25 mouse cellular contexts compared by ENCODE assay signal in the genomic region with DNA sequence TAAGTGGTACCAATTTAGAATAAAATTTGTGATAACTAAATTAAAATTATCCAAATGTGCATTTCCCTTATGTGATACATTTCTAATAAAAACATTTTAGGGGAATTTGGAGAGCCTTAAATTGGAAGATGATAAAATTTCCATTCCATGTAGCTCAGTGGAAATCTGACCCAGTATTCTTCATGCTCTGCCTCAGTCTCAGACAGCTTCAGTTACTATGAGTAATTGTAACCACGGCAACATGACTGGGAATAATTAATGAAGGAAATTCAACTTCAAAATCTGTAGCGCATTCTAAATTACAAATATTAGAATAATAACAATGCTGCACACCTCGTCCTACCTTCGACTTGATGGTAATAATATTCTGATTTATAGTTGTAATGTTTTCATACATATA.
DNase-seq lines count a peak whose midpoint lies in the region; ATAC-seq and TF ChIP-seq lines count a peak whose summit lies in the region.
"Had no signal": no experiment of that assay in that cellular context is flagged by ENCODE, and none has a peak within 500 bp of the region (broad histone marks: within the 10 kb centered on the region; RNA-seq: fewer than 3 reads in every experiment).

No protein-coding gene starts in this region.

- no peak for DNase-seq in forebrain, embryonic 10.5 days (ENCODE audit: extremely low spot score, low spot score)
- DNase-seq in hindbrain, postnatal 0 days (ENCODE audit: low spot score), result peak; percentile 16
- DNase-seq in hindbrain, embryonic 14.5 days (ENCODE audit: low spot score), result no peak
- peak; percentile 21 for DNase-seq in brain, adult 2 months (ENCODE audit: low read depth, low spot score)
- no peak for DNase-seq in right cerebral cortex, adult 18-20 months
- no peak for DNase-seq in heart, postnatal 14 days
- DNase-seq: adrenal gland, postnatal 14 days; cerebellum, adult 18-20 months; cerebellum, postnatal 10 days; gastrocnemius, postnatal 10 days; heart, postnatal 10 days; kidney, adult 8-10 months; liver; lung, embryonic 14.5 days; lung, postnatal 14 days; thymus, adult 2 months; thymus, postnatal 36 days had no signal

- H3K27ac ChIP-seq in forebrain, embryonic 13.5 days, result no peak overlapping the region
- H3K27ac ChIP-seq in forebrain, embryonic 10.5 days, result no peak overlapping the region
- no peak overlapping the region for H3K27ac ChIP-seq in hindbrain, postnatal 0 days
- no peak overlapping the region for H3K27ac ChIP-seq in hindbrain, embryonic 14.5 days
- H3K27ac ChIP-seq in forebrain, embryonic 16.5 days (ENCODE audit: low read length), result no peak overlapping the region
- H3K27ac ChIP-seq: embryonic facial prominence, embryonic 12.5 days; heart, embryonic 13.5 days; hindbrain, embryonic 15.5 days; kidney, postnatal 0 days; liver, embryonic 14.5 days had no signal

- ATAC-seq in forebrain, embryonic 13.5 days, result 0 out of 2 replicates have a peak, but pooled peaks have one; percentile 38
- ATAC-seq in hindbrain, postnatal 0 days, result no peak
- ATAC-seq in hindbrain, embryonic 14.5 days (ENCODE audit: low FRiP score), result no peak
- ATAC-seq in forebrain, embryonic 16.5 days, result peak; percentile 63; the same call in 1 of the 2 replicates
- ATAC-seq: intestine, embryonic 16.5 days had no signal

- TF ChIP-seq CTCF in hindbrain, postnatal 0 days (IDR thresholded peaks at IDR 0.05; ENCODE audit: low read depth), result no peak

- H3K4me2 ChIP-seq in forebrain, embryonic 13.5 days, result no peak overlapping the region
- no peak overlapping the region for H3K4me2 ChIP-seq in hindbrain, postnatal 0 days (ENCODE audit: low read depth, low read length)
- no peak overlapping the region for H3K4me2 ChIP-seq in hindbrain, embryonic 14.5 days (replicated peaks)
- H3K4me2 ChIP-seq in forebrain, embryonic 16.5 days (ENCODE audit: low read length), result no peak overlapping the region
- H3K4me2 ChIP-seq: embryonic facial prominence, embryonic 12.5 days; heart, embryonic 13.5 days; hindbrain, embryonic 15.5 days; lung, embryonic 14.5 days had no signal

- no peaks in the 10 kb centered on the region for H3K9me3 ChIP-seq in forebrain, embryonic 13.5 days (replicated peaks)
- H3K9me3 ChIP-seq in forebrain, embryonic 10.5 days, result no peaks in the 10 kb centered on the region
- H3K9me3 ChIP-seq in hindbrain, postnatal 0 days (ENCODE audit: low read length), result no peaks in the 10 kb centered on the region
- no peaks in the 10 kb centered on the region for H3K9me3 ChIP-seq in hindbrain, embryonic 14.5 days (ENCODE audit: control insufficient read depth, low read length)
- no peaks in the 10 kb centered on the region for H3K9me3 ChIP-seq in forebrain, embryonic 16.5 days (ENCODE audit: control insufficient read depth, low read length)
- H3K9me3 ChIP-seq: embryonic facial prominence, embryonic 12.5 days; heart, embryonic 13.5 days; hindbrain, embryonic 15.5 days had no signal

- H3K4me3 ChIP-seq in forebrain, embryonic 13.5 days, result no peak overlapping the region
- H3K4me3 ChIP-seq in forebrain, embryonic 10.5 days, result no peak overlapping the region
- no peak overlapping the region for H3K4me3 ChIP-seq in hindbrain, postnatal 0 days (ENCODE audit: low read length)
- H3K4me3 ChIP-seq in hindbrain, embryonic 14.5 days (replicated peaks; ENCODE audit: low read length), result no peak overlapping the region
- no peak overlapping the region for H3K4me3 ChIP-seq in forebrain, embryonic 16.5 days (replicated peaks; ENCODE audit: low read length)
- H3K4me3 ChIP-seq: embryonic facial prominence, embryonic 12.5 days; heart, embryonic 13.5 days; hindbrain, embryonic 15.5 days had no signal

- no peak overlapping the region for H3K9ac ChIP-seq in forebrain, embryonic 13.5 days
- H3K9ac ChIP-seq in hindbrain, postnatal 0 days (replicated peaks; ENCODE audit: low read length), result no peak overlapping the region
- H3K9ac ChIP-seq in hindbrain, embryonic 14.5 days, result no peak overlapping the region
- H3K9ac ChIP-seq in forebrain, embryonic 16.5 days (replicated peaks; ENCODE audit: low read depth, low read length), result no peak overlapping the region
- H3K9ac ChIP-seq: embryonic facial prominence, embryonic 12.5 days; heart, embryonic 13.5 days; hindbrain, embryonic 15.5 days; liver, embryonic 14.5 days; lung, embryonic 14.5 days had no signal

- H3K4me1 ChIP-seq in forebrain, embryonic 13.5 days, result no peaks in the 10 kb centered on the region
- no peaks in the 10 kb centered on the region for H3K4me1 ChIP-seq in forebrain, embryonic 10.5 days
- H3K4me1 ChIP-seq in hindbrain, postnatal 0 days (ENCODE audit: insufficient read depth, low read length), result no peaks in the 10 kb centered on the region
- no peaks in the 10 kb centered on the region for H3K4me1 ChIP-seq in hindbrain, embryonic 14.5 days (replicated peaks; ENCODE audit: control insufficient read depth, insufficient read depth, low read length)
- no peaks in the 10 kb centered on the region for H3K4me1 ChIP-seq in forebrain, embryonic 16.5 days (replicated peaks; ENCODE audit: control insufficient read depth, insufficient read depth, low read length)
- H3K4me1 ChIP-seq: embryonic facial prominence, embryonic 12.5 days; hindbrain, embryonic 15.5 days had no signal

- H3K27me3 ChIP-seq in forebrain, embryonic 13.5 days, result no peaks in the 10 kb centered on the region
- no peaks in the 10 kb centered on the region for H3K27me3 ChIP-seq in forebrain, embryonic 10.5 days (ENCODE audit: poor library complexity, severe bottlenecking)
- no peaks in the 10 kb centered on the region for H3K27me3 ChIP-seq in hindbrain, postnatal 0 days (ENCODE audit: insufficient read depth, low read length)
- no peaks in the 10 kb centered on the region for H3K27me3 ChIP-seq in hindbrain, embryonic 14.5 days (ENCODE audit: control insufficient read depth, insufficient read depth, low read length)
- no peaks in the 10 kb centered on the region for H3K27me3 ChIP-seq in forebrain, embryonic 16.5 days (replicated peaks; ENCODE audit: control insufficient read depth, insufficient read depth, low read length)
- H3K27me3 ChIP-seq: embryonic facial prominence, embryonic 12.5 days; heart, embryonic 13.5 days; hindbrain, embryonic 15.5 days had no signal

- no peaks in the 10 kb centered on the region for H3K36me3 ChIP-seq in forebrain, embryonic 13.5 days (ENCODE audit: poor library complexity, severe bottlenecking)
- H3K36me3 ChIP-seq in forebrain, embryonic 10.5 days (replicated peaks), result no peaks in the 10 kb centered on the region
- no peaks in the 10 kb centered on the region for H3K36me3 ChIP-seq in hindbrain, postnatal 0 days (ENCODE audit: insufficient read depth, low read length)
- no peaks in the 10 kb centered on the region for H3K36me3 ChIP-seq in hindbrain, embryonic 14.5 days (replicated peaks; ENCODE audit: control insufficient read depth, insufficient read depth)
- no peaks in the 10 kb centered on the region for H3K36me3 ChIP-seq in forebrain, embryonic 16.5 days (ENCODE audit: control insufficient read depth, insufficient read depth)
- H3K36me3 ChIP-seq: embryonic facial prominence, embryonic 12.5 days; heart, embryonic 13.5 days; hindbrain, embryonic 15.5 days had no signal

- intact Hi-C loops in heart, postnatal 14 days (cut with DNase I), result no loop called here

- 83% methylated on average over 4 of the region's 4 CpGs for WGBS in forebrain, embryonic 13.5 days
- 89% methylated on average over 4 of the region's 4 CpGs for WGBS in forebrain, embryonic 10.5 days
- 55% methylated on average over 4 of the region's 4 CpGs for WGBS in hindbrain, postnatal 0 days
- 59% methylated on average over 4 of the region's 4 CpGs for WGBS in hindbrain, embryonic 14.5 days
- 73% methylated on average over 4 of the region's 4 CpGs for WGBS in forebrain, embryonic 16.5 days

Comparison
In these comparisons a context has a peak if more than half of its experiments do, and no peak if none do; other contexts are left out.
1. DNase-seq: peak in hindbrain, postnatal 0 days (single experiment) and brain, adult 2 months (single experiment); none in forebrain, embryonic 10.5 days (single experiment), hindbrain, embryonic 14.5 days (single experiment), right cerebral cortex, adult 18-20 months (single experiment) and heart, postnatal 14 days (0 of 2).
2. ATAC-seq: peak in forebrain, embryonic 13.5 days (single experiment) and forebrain, embryonic 16.5 days (single experiment); none in hindbrain, postnatal 0 days (single experiment) and hindbrain, embryonic 14.5 days (single experiment).